Mouse (Mus musculus) heart, postnatal 0 days (tissue): ENCODE measurements around the gene Abcd2.

Experiments used
- CTCF ChIP-seq: IDR thresholded peaks from 2 replicates; pipeline ENCODE4 v1.5.1; 2016; ENCODE audit warnings: antibody characterized with exemption, control low read depth, low read depth
- EP300 ChIP-seq: IDR thresholded peaks from 2 replicates; pipeline ENCODE4 v1.6.1; 2016; ENCODE audit warnings: antibody characterized with exemption, low read depth

DNA sequence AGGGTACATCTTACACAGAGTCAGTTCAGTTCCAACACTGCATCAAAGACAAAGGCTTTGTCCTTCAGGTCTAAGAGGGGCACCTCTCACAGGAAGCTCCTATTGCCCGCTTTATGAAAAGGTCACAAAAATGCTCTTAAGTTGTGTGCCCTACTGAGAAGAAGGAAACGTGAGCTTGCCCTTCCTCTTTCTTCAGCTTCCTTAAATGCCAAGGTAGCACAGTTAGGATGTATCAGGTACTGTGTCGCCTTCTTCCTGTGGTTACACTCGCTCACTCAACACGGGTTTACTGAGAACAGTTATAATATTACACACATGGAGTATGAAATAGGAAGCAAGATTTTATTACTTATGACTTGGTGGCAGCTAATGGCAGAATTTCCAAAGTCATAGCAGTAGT, 45.7 kb upstream of the Abcd2 start:
- TF ChIP-seq CTCF = no peak
- no peak for TF ChIP-seq EP300
